Mouse (Mus musculus) CH12.LX (cell line): Measurements from ENCODE around the gene Ttll9.

ENCODE experiments used
- CTCF ChIP-seq, 2 experiments: IDR thresholded peaks in 1 of 2; conservative IDR thresholded peaks in 1 of 2; 2 replicates each; pipeline ENCODE4 v1.5.1; 2011 to 2012; ENCODE audit warnings: low read depth in 2 of 2, low read length in 2 of 2, improper control_type of control experiment in 1 of 2, inconsistent platforms in 1 of 2, mild to moderate bottlenecking in 1 of 2, moderate library complexity in 1 of 2
- EP300 ChIP-seq: IDR thresholded peaks from 2 replicates; pipeline ENCODE4 v1.6.1; 2011; ENCODE audit warnings: low read length, improper control_type of control experiment
- MAZ ChIP-seq: IDR thresholded peaks from 2 replicates; pipeline ENCODE4 v1.6.1; 2012; ENCODE audit warnings: low read depth, mild to moderate bottlenecking, inconsistent platforms, low read length, improper control_type of control experiment, moderate library complexity
- POLR2A ChIP-seq: IDR thresholded peaks from 2 replicates; pipeline ENCODE4 v1.6.1; 2011; ENCODE audit warnings: low read depth, mild to moderate bottlenecking, improper control_type of control experiment, low read length
- SMC3 ChIP-seq: IDR thresholded peaks from 2 replicates; pipeline ENCODE4 v1.6.1; 2011; ENCODE audit warnings: low read depth, low read length, improper control_type of control experiment
- TCF12 ChIP-seq: IDR thresholded peaks from 2 replicates; pipeline ENCODE4 v1.6.1; 2014; ENCODE audit warnings: low read depth, mild to moderate bottlenecking, inconsistent platforms, low read length, improper control_type of control experiment
- ZMIZ1 ChIP-seq: IDR thresholded peaks from 2 replicates; pipeline ENCODE4 v1.6.1; 2012; ENCODE audit warnings: low read depth, mild to moderate bottlenecking, inconsistent platforms, low read length, improper control_type of control experiment
- ZNF384 ChIP-seq: IDR thresholded peaks from 2 replicates; pipeline ENCODE4 v1.6.1; 2012; ENCODE audit warnings: low read depth, low read length, improper control_type of control experiment, inconsistent platforms

- TF ChIP-seq TCF12 (no peak), EP300 (no peak), ZMIZ1 (no peak), SMC3 (no peak), MAZ (no peak), CTCF (conservative IDR thresholded peaks at IDR 0.05 in 1 of 2, IDR thresholded peaks at IDR 0.05 in 1 of 2; ENCODE audit: low read depth in 2 of 2, low read length in 2 of 2) (no peak), ZNF384 (no peak), POLR2A (no peak)
Measured at GRCm38 (mm10) chr2:153027501-153027900, 65.2 kb downstream of the Ttll9 start.
